Comparison of ENCODE assay signal across 12 mouse cellular contexts in the genomic region with DNA sequence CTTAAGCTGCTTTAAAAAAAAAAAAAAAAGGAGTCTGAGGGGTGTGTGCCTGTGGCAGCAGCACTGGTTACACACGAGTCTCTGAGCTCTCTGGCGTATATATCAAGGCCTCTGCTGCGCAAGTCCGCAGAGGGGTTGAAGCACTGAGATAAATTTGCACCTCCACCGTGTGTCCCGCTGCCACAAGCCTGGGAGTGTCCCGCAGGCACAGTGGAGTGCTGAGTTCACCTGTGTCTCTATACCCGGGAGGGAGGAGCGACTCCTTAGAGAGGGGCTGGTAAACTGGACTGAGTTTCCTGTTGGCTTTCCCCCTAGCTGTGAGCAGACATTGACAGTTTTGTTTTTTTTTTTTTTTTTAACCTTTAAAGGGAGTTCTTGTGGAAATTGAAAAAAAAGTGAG.
DNase-seq lines count a peak whose midpoint lies in the region; ATAC-seq and TF ChIP-seq lines count a peak whose summit lies in the region.
"Had no signal": no experiment of that assay in that cellular context is flagged by ENCODE, and none has a peak within 500 bp of the region (broad histone marks: within the 10 kb centered on the region; RNA-seq: fewer than 3 reads in every experiment).

No protein-coding gene starts in this region.

- H3K4me1 ChIP-seq in heart, postnatal 0 days (ENCODE audit: control insufficient read depth, insufficient read depth) = no peaks in the 10 kb centered on the region
- H3K4me1 ChIP-seq in stomach, embryonic 14.5 days (ENCODE audit: control insufficient read depth, insufficient read depth, low read length) = no peaks in the 10 kb centered on the region
- H3K4me1 ChIP-seq in stomach, postnatal 0 days (replicated peaks; ENCODE audit: control insufficient read depth, insufficient read depth) = no peaks in the 10 kb centered on the region
- peaks cover 7% of the 10 kb centered on the region for H3K4me1 ChIP-seq in limb, embryonic 12.5 days (replicated peaks)
- H3K4me1 ChIP-seq in stomach, embryonic 16.5 days (ENCODE audit: control insufficient read depth, insufficient read depth, low read length) = peaks cover 3% of the 10 kb centered on the region; the same call in 1 of the 2 replicates

- no peaks in the 10 kb centered on the region for H3K36me3 ChIP-seq in heart, postnatal 0 days (replicated peaks; ENCODE audit: control insufficient read depth, insufficient read depth, low read length)
- H3K36me3 ChIP-seq in stomach, embryonic 14.5 days (ENCODE audit: control insufficient read depth, insufficient read depth, low read length) = no peaks in the 10 kb centered on the region
- no peaks in the 10 kb centered on the region for H3K36me3 ChIP-seq in stomach, postnatal 0 days (ENCODE audit: control insufficient read depth, insufficient read depth, low read length)
- H3K36me3 ChIP-seq in limb, embryonic 12.5 days = no peaks in the 10 kb centered on the region
- H3K36me3 ChIP-seq in stomach, embryonic 16.5 days (ENCODE audit: control insufficient read depth, insufficient read depth, low read length) = no peaks in the 10 kb centered on the region

- WGBS in heart, postnatal 0 days = 15% methylated on average over 9 of the region's 9 CpGs
- WGBS in stomach, embryonic 14.5 days = 18% methylated on average over 9 of the region's 9 CpGs
- 13% methylated on average over 9 of the region's 9 CpGs for WGBS in stomach, postnatal 0 days
- 13% methylated on average over 9 of the region's 9 CpGs for WGBS in limb, embryonic 12.5 days
- WGBS in stomach, embryonic 16.5 days = 23% methylated on average over 9 of the region's 9 CpGs

- DNase-seq in heart, postnatal 0 days (ENCODE audit: low spot score) = no peak
- no peak for DNase-seq in heart, postnatal 14 days
- no peak for DNase-seq in stomach, postnatal 0 days (ENCODE audit: low spot score)
- DNase-seq in thymus, postnatal 4 days = no peak
- no peak for DNase-seq in gastrocnemius, adult 2 months
- DNase-seq: right cerebral cortex, postnatal 4 days had no signal

- no peak for TF ChIP-seq EP300 in heart, postnatal 0 days (IDR thresholded peaks at IDR 0.05; ENCODE audit: low read depth)
- TF ChIP-seq EP300 in stomach, postnatal 0 days (optimal IDR thresholded peaks at IDR 0.05) = no peak

- H3K27ac ChIP-seq in heart, postnatal 0 days (ENCODE audit: low read depth) = no peak overlapping the region
- H3K27ac ChIP-seq in stomach, embryonic 14.5 days (ENCODE audit: low read length) = no peak overlapping the region
- no peak overlapping the region for H3K27ac ChIP-seq in stomach, postnatal 0 days (replicated peaks)
- H3K27ac ChIP-seq in limb, embryonic 12.5 days = no peak overlapping the region
- no peak overlapping the region for H3K27ac ChIP-seq in stomach, embryonic 16.5 days (ENCODE audit: low read length)
- no peak overlapping the region for H3K27ac ChIP-seq in gastrocnemius, adult 2 months
- H3K27ac ChIP-seq: liver, embryonic 14.5 days had no signal

- intact Hi-C loops in heart, postnatal 14 days (cut with DNase I) = no loop called here
- intact Hi-C loops in gastrocnemius, adult 2 months (cut with DNase I) = no loop called here

- no peak for TF ChIP-seq CTCF in heart, postnatal 0 days (IDR thresholded peaks at IDR 0.05; ENCODE audit: low read depth)
- no peak for TF ChIP-seq CTCF in stomach, postnatal 0 days (IDR thresholded peaks at IDR 0.05; ENCODE audit: low read depth)
- TF ChIP-seq CTCF in gastrocnemius, adult 2 months (IDR thresholded peaks at IDR 0.05) = no peak

- H3K9me3 ChIP-seq in heart, postnatal 0 days (replicated peaks; ENCODE audit: control insufficient read depth, low read length) = no peaks in the 10 kb centered on the region
- no peaks in the 10 kb centered on the region for H3K9me3 ChIP-seq in stomach, embryonic 14.5 days (ENCODE audit: control insufficient read depth, low read depth, low read length)
- no peaks in the 10 kb centered on the region for H3K9me3 ChIP-seq in stomach, postnatal 0 days (ENCODE audit: control insufficient read depth, low read length)
- H3K9me3 ChIP-seq in limb, embryonic 12.5 days = no peaks in the 10 kb centered on the region
- H3K9me3 ChIP-seq in stomach, embryonic 16.5 days (replicated peaks; ENCODE audit: control insufficient read depth, low read length) = no peaks in the 10 kb centered on the region

- no peak overlapping the region for H3K9ac ChIP-seq in heart, postnatal 0 days (replicated peaks; ENCODE audit: low read depth, low read length)
- no peak overlapping the region for H3K9ac ChIP-seq in stomach, embryonic 14.5 days (replicated peaks; ENCODE audit: low read depth, low read length)
- H3K9ac ChIP-seq in stomach, postnatal 0 days (ENCODE audit: low read length) = no peak overlapping the region
- no peak overlapping the region for H3K9ac ChIP-seq in limb, embryonic 12.5 days (replicated peaks)
- no peak overlapping the region for H3K9ac ChIP-seq in stomach, embryonic 16.5 days (ENCODE audit: low read length)
- H3K9ac ChIP-seq: liver, embryonic 14.5 days had no signal

- ATAC-seq in heart, postnatal 0 days (ENCODE audit: insufficient read depth, low read depth) = no peak
- ATAC-seq in stomach, embryonic 14.5 days (ENCODE audit: insufficient number of reproducible peaks, insufficient read depth, low FRiP score, low read depth) = peak; percentile 11; the same call in 1 of the 2 replicates
- ATAC-seq in stomach, postnatal 0 days (ENCODE audit: low FRiP score, low TSS enrichment) = no peak
- no peak for ATAC-seq in limb, embryonic 12.5 days (ENCODE audit: insufficient number of reproducible peaks, insufficient read depth, low FRiP score, low TSS enrichment, low read depth)
- no peak for ATAC-seq in stomach, embryonic 16.5 days (ENCODE audit: insufficient read depth, low FRiP score)

- H3K4me2 ChIP-seq in heart, postnatal 0 days (ENCODE audit: low read depth, low read length) = peak overlapping the region; percentile 30; the same call in 1 of the 2 replicates
- no peak overlapping the region for H3K4me2 ChIP-seq in stomach, embryonic 14.5 days (replicated peaks; ENCODE audit: low read depth, low read length)
- no peak overlapping the region for H3K4me2 ChIP-seq in stomach, postnatal 0 days (replicated peaks; ENCODE audit: low read depth)
- H3K4me2 ChIP-seq in limb, embryonic 12.5 days = peak overlapping the region; percentile 43
- H3K4me2 ChIP-seq in stomach, embryonic 16.5 days (ENCODE audit: low read depth, low read length) = peak overlapping the region; percentile 25; the same call in 1 of the 2 replicates

- H3K4me3 ChIP-seq in heart, postnatal 0 days (ENCODE audit: low read depth, low read length) = no peak overlapping the region
- H3K4me3 ChIP-seq in stomach, embryonic 14.5 days (ENCODE audit: low read depth, low read length) = no peak overlapping the region
- no peak overlapping the region for H3K4me3 ChIP-seq in stomach, postnatal 0 days (ENCODE audit: low read depth, low read length)
- no peak overlapping the region for H3K4me3 ChIP-seq in limb, embryonic 12.5 days (replicated peaks)
- no peak overlapping the region for H3K4me3 ChIP-seq in stomach, embryonic 16.5 days (replicated peaks; ENCODE audit: low read length)
- H3K4me3 ChIP-seq in gastrocnemius, adult 2 months = no peak overlapping the region
- H3K4me3 ChIP-seq: erythroblast, embryonic 14.5 days had no signal

- H3K27me3 ChIP-seq in heart, postnatal 0 days (ENCODE audit: control insufficient read depth, insufficient read depth, low read length) = no peaks in the 10 kb centered on the region
- H3K27me3 ChIP-seq in stomach, embryonic 14.5 days (ENCODE audit: control insufficient read depth, insufficient read depth, low read length) = no peaks in the 10 kb centered on the region
- no peaks in the 10 kb centered on the region for H3K27me3 ChIP-seq in stomach, postnatal 0 days (ENCODE audit: control insufficient read depth, insufficient read depth, low read length)
- H3K27me3 ChIP-seq in limb, embryonic 12.5 days = peaks cover 16% of the 10 kb centered on the region
- H3K27me3 ChIP-seq in stomach, embryonic 16.5 days (ENCODE audit: control insufficient read depth, insufficient read depth, low read length) = no peaks in the 10 kb centered on the region
- H3K27me3 ChIP-seq: CH12.LX had no signal

Comparison
In these comparisons a context has a peak if more than half of its experiments do, and no peak if none do; other contexts are left out.
1. H3K4me2 ChIP-seq: peak in heart, postnatal 0 days (single experiment), limb, embryonic 12.5 days (single experiment) and stomach, embryonic 16.5 days (single experiment); none in stomach, embryonic 14.5 days (single experiment) and stomach, postnatal 0 days (single experiment).